19 mouse cellular contexts compared by ENCODE assay signal in genomic region chr9:45774088-45774487, GRCm38 (mm10). TPM values are rescaled to one million over a fixed set of nuclear protein-coding genes. Genes with fewer than 3 reads are reported as not detected.
A peak's percentile ranks its signal among the peaks of the same experiment; 100 is the strongest.
DNase-seq lines count a peak whose midpoint lies in the region; ATAC-seq and TF ChIP-seq lines count a peak whose summit lies in the region.
"Had no signal": no experiment of that assay in that cellular context is flagged by ENCODE, and none has a peak within 500 bp of the region (broad histone marks: within the 10 kb centered on the region; RNA-seq: fewer than 3 reads in every experiment).

No protein-coding gene starts in this region.

- H3K27me3 ChIP-seq in CH12.LX (replicated peaks): no peaks in the 10 kb centered on the region
- H3K27me3 ChIP-seq: embryonic facial prominence, embryonic 12.5 days; forebrain, embryonic 15.5 days; heart, embryonic 12.5 days; liver, embryonic 15.5 days had no signal

- H3K9ac ChIP-seq in CH12.LX (ENCODE audit: insufficient read depth, low read depth): no peak overlapping the region
- H3K9ac ChIP-seq: embryonic facial prominence, embryonic 12.5 days; forebrain, embryonic 15.5 days; heart, embryonic 12.5 days; liver, embryonic 15.5 days had no signal

- no peak for ATAC-seq in CD4-positive, CD25-positive, alpha-beta regulatory T cell, adult 4 months
- ATAC-seq in hematopoietic stem cell, adult 5-6 weeks (replicated peaks in 1 of 2; ENCODE audit: insufficient read depth in 1 of 2, low FRiP score in 2 of 2, low TSS enrichment in 1 of 2, low read depth in 1 of 2, poor library complexity in 2 of 2, severe bottlenecking in 2 of 2): peak; percentile 64 to 68; a peak in 2 of 4 replicates
- ATAC-seq: forebrain, embryonic 15.5 days; midbrain, embryonic 16.5 days had no signal

- TF ChIP-seq POLR2A in CH12.LX (IDR thresholded peaks at IDR 0.05; ENCODE audit: low read depth, low read length): no peak

- TF ChIP-seq EP300 in CH12.LX (IDR thresholded peaks at IDR 0.05; ENCODE audit: low read length): no peak

- dilution Hi-C loops in CH12.LX (cut with MboI; ENCODE audit: extremely low pct_ligation_motif_present, extremely low pct_unique_long_range_greater_than_20kb, low sequenced_read_pairs): no loop called here

- DNase-seq in CD4-positive, CD25-positive, alpha-beta regulatory T cell, adult 2 months (ENCODE audit: low read depth, low spot score): peak; percentile 5
- DNase-seq in layer of hippocampus, adult 2 months (ENCODE audit: low spot score in 2 of 2): no peak
- DNase-seq in layer of hippocampus, adult 9-11 months: no peak
- DNase-seq in CH12.LX (ENCODE audit: extremely low read depth): peak; percentile 20
- no peak for DNase-seq in urinary bladder, postnatal 25 days (ENCODE audit: low spot score)
- DNase-seq in right cerebral cortex, adult 2 months (ENCODE audit: low spot score in 2 of 2): no peak
- DNase-seq: cerebellum, adult 11 months; cerebellum, postnatal 36 days; left cerebral cortex, postnatal 4 days; lung, postnatal 4 days; thymus, postnatal 25 days had no signal

- H3K4me2 ChIP-seq in CH12.LX (ENCODE audit: insufficient read depth, low read depth, poor library complexity, severe bottlenecking): no peak overlapping the region
- H3K4me2 ChIP-seq: embryonic facial prominence, embryonic 12.5 days; forebrain, embryonic 15.5 days; heart, embryonic 12.5 days; liver, embryonic 15.5 days had no signal

- no peaks in the 10 kb centered on the region for H3K4me1 ChIP-seq in CH12.LX (ENCODE audit: control insufficient read depth in 1 of 2, insufficient read depth in 2 of 2)
- H3K4me1 ChIP-seq: embryonic facial prominence, embryonic 12.5 days; forebrain, embryonic 15.5 days; heart, embryonic 12.5 days had no signal

- TF ChIP-seq RAD21 in CH12.LX (IDR thresholded peaks at IDR 0.05; ENCODE audit: low read depth, low read length): peak; percentile 40

- H3K4me3 ChIP-seq in layer of hippocampus, adult 2 months: no peak overlapping the region
- H3K4me3 ChIP-seq in CH12.LX (replicated peaks in 1 of 3; ENCODE audit: low read depth in 2 of 3, low read length in 2 of 3, poor library complexity in 1 of 3): no peak overlapping the region
- H3K4me3 ChIP-seq: embryonic facial prominence, embryonic 12.5 days; forebrain, embryonic 15.5 days; heart, embryonic 12.5 days; liver, embryonic 15.5 days had no signal

- H3K27ac ChIP-seq in layer of hippocampus, adult 2 months: no peak overlapping the region
- no peak overlapping the region for H3K27ac ChIP-seq in CH12.LX (ENCODE audit: insufficient read depth, low read depth)
- H3K27ac ChIP-seq: embryonic facial prominence, embryonic 12.5 days; forebrain, embryonic 15.5 days; liver, embryonic 15.5 days had no signal

- H3K79me2 ChIP-seq in CH12.LX (replicated peaks; ENCODE audit: control insufficient read depth, extremely low read depth, insufficient read depth, poor library complexity, severe bottlenecking): no peaks in the 10 kb centered on the region

- no peaks in the 10 kb centered on the region for H3K9me3 ChIP-seq in CH12.LX (replicated peaks; ENCODE audit: low read length)
- H3K9me3 ChIP-seq: embryonic facial prominence, embryonic 12.5 days; forebrain, embryonic 15.5 days; G1E; heart, embryonic 12.5 days; liver, embryonic 15.5 days had no signal

- H3K36me3 ChIP-seq in CH12.LX (replicated peaks in 1 of 2; ENCODE audit: control insufficient read depth in 1 of 2, insufficient read depth in 1 of 2, low read length in 1 of 2): peaks cover 66 to 94% of the 10 kb centered on the region in 2 experiments

- in situ Hi-C loops in CH12.LX (cut with MboI; ENCODE audit: low pct_ligation_motif_present, low pct_unique_long_range_greater_than_20kb, low sequenced_read_pairs): no loop called here

- TF ChIP-seq CTCF in layer of hippocampus, adult 2 months (conservative IDR thresholded peaks at IDR 0.05): peak; percentile 20
- peak in 1 of 2 experiments; percentile 50; a peak in 2 of 4 replicates for TF ChIP-seq CTCF in CH12.LX (conservative IDR thresholded peaks at IDR 0.05 in 1 of 2, IDR thresholded peaks at IDR 0.05 in 1 of 2; ENCODE audit: low read depth in 2 of 2, low read length in 2 of 2)

TF ChIP-seq in CH12.LX, 34 proteins besides CTCF, POLR2A, EP300 and RAD21:
- peak; percentile 39 for TF ChIP-seq SMC3 (IDR thresholded peaks at IDR 0.05; ENCODE audit: low read depth, low read length)
- TF ChIP-seq MEF2A (IDR thresholded peaks at IDR 0.05; ENCODE audit: borderline replicate concordance, low read depth, low read length): no peak

RNA-seq across cellular contexts. Expression of gene Cep164, which starts 54.4 kb away (rescaled TPM):
- polyA plus RNA-seq in CD4-positive, CD25-positive, alpha-beta regulatory T cell, adult 4 months (2017; shearing (Covaris generic)): 10 to 100 TPM in 1 of 2 experiments, 1 to 10 TPM in 1; 5.0 to 14.4 TPM
- 10 to 100 TPM; 13.6 TPM for total RNA-seq in layer of hippocampus, adult 2 months (2021)
- total RNA-seq in CH12.LX (2012; rRNA removed) (18.1 and 22.7 TPM in 2 replicates), CH12.LX (2014; rRNA removed) (14.2 and 14.8 TPM in 2 replicates)
- 21.7 and 22.6 TPM in 2 replicates for polyA plus RNA-seq in CH12.LX (2012; ENCODE audit: insufficient read length, low read depth)
- 10.1 and 12.0 TPM in 2 replicates for total RNA-seq in hematopoietic stem cell, adult 5-6 weeks (2017)

Comparison
In these comparisons a context has a peak if more than half of its experiments do, and no peak if none do; other contexts are left out.
1. DNase-seq: peak in CD4-positive, CD25-positive, alpha-beta regulatory T cell, adult 2 months (single experiment) and CH12.LX (single experiment); none in layer of hippocampus, adult 2 months (0 of 2), layer of hippocampus, adult 9-11 months (single experiment), urinary bladder, postnatal 25 days (single experiment) and right cerebral cortex, adult 2 months (0 of 2).